19 mouse cellular contexts compared by ENCODE assay signal in genomic region chr8:91827192-91827591, GRCm38 (mm10). TPM values are rescaled to one million over a fixed set of nuclear protein-coding genes. Genes with fewer than 3 reads are reported as not detected.
A peak's percentile ranks its signal among the peaks of the same experiment; 100 is the strongest.
DNase-seq lines count a peak whose midpoint lies in the region; ATAC-seq and TF ChIP-seq lines count a peak whose summit lies in the region.
"Had no signal": no experiment of that assay in that cellular context is flagged by ENCODE, and none has a peak within 500 bp of the region (broad histone marks: within the 10 kb centered on the region; RNA-seq: fewer than 3 reads in every experiment).

No protein-coding gene starts in this region.

- 0 out of 2 replicates have a peak, but pooled peaks have one; percentile 36 for ATAC-seq in hindbrain, embryonic 13.5 days (ENCODE audit: low FRiP score)
- no peak for ATAC-seq in hindbrain, embryonic 14.5 days (ENCODE audit: low FRiP score)
- ATAC-seq in midbrain, embryonic 13.5 days, result 0 out of 2 replicates have a peak, but pooled peaks have one; percentile 43
- ATAC-seq in midbrain, postnatal 0 days (ENCODE audit: low FRiP score), result no peak
- ATAC-seq: forebrain, embryonic 13.5 days; forebrain, embryonic 15.5 days had no signal

- no peak overlapping the region for H3K4me3 ChIP-seq in hindbrain, embryonic 13.5 days
- no peak overlapping the region for H3K4me3 ChIP-seq in hindbrain, embryonic 14.5 days (replicated peaks; ENCODE audit: low read length)
- no peak overlapping the region for H3K4me3 ChIP-seq in midbrain, embryonic 13.5 days (replicated peaks)
- H3K4me3 ChIP-seq in midbrain, postnatal 0 days (ENCODE audit: low read depth, low read length), result no peak overlapping the region
- H3K4me3 ChIP-seq: embryonic facial prominence, embryonic 10.5 days; embryonic facial prominence, embryonic 12.5 days; forebrain, embryonic 13.5 days; forebrain, embryonic 15.5 days had no signal

- H3K9me3 ChIP-seq in hindbrain, embryonic 13.5 days, result no peaks in the 10 kb centered on the region
- H3K9me3 ChIP-seq in hindbrain, embryonic 14.5 days (ENCODE audit: control insufficient read depth, low read length), result no peaks in the 10 kb centered on the region
- H3K9me3 ChIP-seq in midbrain, embryonic 13.5 days, result no peaks in the 10 kb centered on the region
- no peaks in the 10 kb centered on the region for H3K9me3 ChIP-seq in midbrain, postnatal 0 days (ENCODE audit: low read length)
- H3K9me3 ChIP-seq: embryonic facial prominence, embryonic 10.5 days; embryonic facial prominence, embryonic 12.5 days; forebrain, embryonic 13.5 days; forebrain, embryonic 15.5 days had no signal

- H3K4me1 ChIP-seq in hindbrain, embryonic 13.5 days (replicated peaks), result peaks cover 24% of the 10 kb centered on the region
- H3K4me1 ChIP-seq in hindbrain, embryonic 14.5 days (replicated peaks; ENCODE audit: control insufficient read depth, insufficient read depth, low read length), result no peaks in the 10 kb centered on the region; the same call in 1 of the 2 replicates
- peaks cover 16% of the 10 kb centered on the region for H3K4me1 ChIP-seq in midbrain, embryonic 13.5 days (replicated peaks)
- no peaks in the 10 kb centered on the region for H3K4me1 ChIP-seq in midbrain, postnatal 0 days (ENCODE audit: insufficient read depth, low read length)
- H3K4me1 ChIP-seq: embryonic facial prominence, embryonic 12.5 days; forebrain, embryonic 13.5 days; forebrain, embryonic 15.5 days had no signal

- no peak overlapping the region for H3K4me2 ChIP-seq in hindbrain, embryonic 13.5 days
- no peak overlapping the region for H3K4me2 ChIP-seq in hindbrain, embryonic 14.5 days (replicated peaks)
- H3K4me2 ChIP-seq in midbrain, embryonic 13.5 days (replicated peaks), result no peak overlapping the region
- no peak overlapping the region for H3K4me2 ChIP-seq in midbrain, postnatal 0 days (ENCODE audit: low read depth, low read length, poor library complexity, severe bottlenecking)
- H3K4me2 ChIP-seq: embryonic facial prominence, embryonic 12.5 days; forebrain, embryonic 13.5 days; forebrain, embryonic 15.5 days had no signal

- no peak for DNase-seq in hindbrain, embryonic 14.5 days (ENCODE audit: low spot score)
- DNase-seq in midbrain, postnatal 0 days (ENCODE audit: low spot score), result no peak
- DNase-seq in retina, embryonic 14.5 days (ENCODE audit: low spot score), result peak; percentile 56
- no peak for DNase-seq in retina, postnatal 1 day
- DNase-seq in kidney, adult 11 months, result no peak
- DNase-seq: adrenal gland, adult 2 months; adrenal gland, postnatal 10 days; adrenal gland, postnatal 25 days; cerebellum, adult 11-12 months; cerebellum, adult 2 months; cerebellum, adult 9-10 months; cerebellum, postnatal 25 days had no signal

- H3K9ac ChIP-seq in hindbrain, embryonic 13.5 days, result no peak overlapping the region
- no peak overlapping the region for H3K9ac ChIP-seq in hindbrain, embryonic 14.5 days
- H3K9ac ChIP-seq in midbrain, embryonic 13.5 days (replicated peaks), result no peak overlapping the region
- no peak overlapping the region for H3K9ac ChIP-seq in midbrain, postnatal 0 days (replicated peaks; ENCODE audit: low read length, poor library complexity, severe bottlenecking)
- H3K9ac ChIP-seq: embryonic facial prominence, embryonic 12.5 days; forebrain, embryonic 13.5 days; forebrain, embryonic 15.5 days had no signal

- no peak for TF ChIP-seq CTCF in midbrain, postnatal 0 days (IDR thresholded peaks at IDR 0.05)

- peaks cover 47% of the 10 kb centered on the region for H3K27me3 ChIP-seq in hindbrain, embryonic 13.5 days
- H3K27me3 ChIP-seq in hindbrain, embryonic 14.5 days (ENCODE audit: control insufficient read depth, insufficient read depth, low read length), result 0 out of 2 replicates have a peak, but pooled peaks cover 9% of the 10 kb centered on the region
- H3K27me3 ChIP-seq in midbrain, embryonic 13.5 days, result peaks cover 15% of the 10 kb centered on the region; the same call in 1 of the 2 replicates
- H3K27me3 ChIP-seq in midbrain, postnatal 0 days (ENCODE audit: insufficient read depth, low read length), result peaks cover 4% of the 10 kb centered on the region; the same call in 1 of the 2 replicates
- H3K27me3 ChIP-seq: forebrain, embryonic 15.5 days had no signal

- H3K27ac ChIP-seq in hindbrain, embryonic 13.5 days, result peak overlapping the region; percentile 26; the same call in 1 of the 2 replicates
- H3K27ac ChIP-seq in hindbrain, embryonic 14.5 days, result no peak overlapping the region; the same call in 1 of the 2 replicates
- H3K27ac ChIP-seq in midbrain, embryonic 13.5 days, result 0 out of 2 replicates have a peak overlapping the region, but pooled peaks have one; percentile 30
- no peak overlapping the region for H3K27ac ChIP-seq in midbrain, postnatal 0 days (ENCODE audit: low read depth, low read length)
- H3K27ac ChIP-seq: embryonic facial prominence, embryonic 10.5 days; embryonic facial prominence, embryonic 12.5 days; forebrain, embryonic 13.5 days; forebrain, embryonic 15.5 days had no signal

- no peaks in the 10 kb centered on the region for H3K36me3 ChIP-seq in hindbrain, embryonic 13.5 days
- no peaks in the 10 kb centered on the region for H3K36me3 ChIP-seq in hindbrain, embryonic 14.5 days (replicated peaks; ENCODE audit: control insufficient read depth, insufficient read depth)
- H3K36me3 ChIP-seq in midbrain, embryonic 13.5 days, result no peaks in the 10 kb centered on the region
- no peaks in the 10 kb centered on the region for H3K36me3 ChIP-seq in midbrain, postnatal 0 days (ENCODE audit: insufficient read depth, low read length)
- H3K36me3 ChIP-seq: embryonic facial prominence, embryonic 10.5 days; embryonic facial prominence, embryonic 12.5 days; forebrain, embryonic 15.5 days had no signal

- 53% methylated on average over 9 of the region's 9 CpGs for WGBS in hindbrain, embryonic 13.5 days
- WGBS in hindbrain, embryonic 14.5 days, result 59% methylated on average over 9 of the region's 9 CpGs
- 72% methylated on average over 9 of the region's 9 CpGs for WGBS in midbrain, embryonic 13.5 days
- WGBS in midbrain, postnatal 0 days, result 73% methylated on average over 9 of the region's 9 CpGs

RNA-seq across cellular contexts. Expression of gene Irx3, which starts 25.3 kb away (rescaled TPM):
- polyA plus RNA-seq in hindbrain, embryonic 13.5 days (2015; fragmentation: Nextera tagmentation; extraction: Ambion mirVana), result 20.4 and 23.6 TPM in 2 replicates
- 10.4 and 12.9 TPM in 2 replicates for polyA plus RNA-seq in hindbrain, embryonic 14.5 days (2014; fragmentation: Nextera tagmentation; extraction: Ambion mirVana)
- polyA plus RNA-seq in midbrain, embryonic 13.5 days (2015; fragmentation: Nextera tagmentation; extraction: Ambion mirVana), result 27.5 and 37.4 TPM in 2 replicates
- 27.2 and 27.3 TPM in 2 replicates for total RNA-seq in midbrain, postnatal 0 days (2014; rRNA removed)
- polyA plus RNA-seq in midbrain, postnatal 0 days (2015; fragmentation: Nextera tagmentation; extraction: Ambion mirVana), result 10.6 and 13.4 TPM in 2 replicates
- total RNA-seq: MEL had no signal

Comparison
In these comparisons a context has a peak if more than half of its experiments do, and no peak if none do; other contexts are left out.
1. ATAC-seq: peak in hindbrain, embryonic 13.5 days (single experiment) and midbrain, embryonic 13.5 days (single experiment); none in hindbrain, embryonic 14.5 days (single experiment) and midbrain, postnatal 0 days (single experiment).
2. H3K27ac ChIP-seq: peak in hindbrain, embryonic 13.5 days (single experiment) and midbrain, embryonic 13.5 days (single experiment); none in hindbrain, embryonic 14.5 days (single experiment) and midbrain, postnatal 0 days (single experiment).